Mouse (Mus musculus): ENCODE data around the gene Dis3l2. TPM values are rescaled to one million over a fixed set of nuclear protein-coding genes. Genes with fewer than 3 reads are reported as not detected.

Gene Dis3l2
- total RNA-seq, 4 experiments from 2014 or later = 15.3 to 25.2 (median 19.6) TPM

GRCm38 (mm10) chr1:87086196-87086595, 382.6 kb downstream of the Dis3l2 start:
- DNase-seq = no peak

- DNase-seq = no peak
Measured at GRCm38 (mm10) chr1:87086964-87087363, 383.4 kb downstream of the Dis3l2 start.

DNA sequence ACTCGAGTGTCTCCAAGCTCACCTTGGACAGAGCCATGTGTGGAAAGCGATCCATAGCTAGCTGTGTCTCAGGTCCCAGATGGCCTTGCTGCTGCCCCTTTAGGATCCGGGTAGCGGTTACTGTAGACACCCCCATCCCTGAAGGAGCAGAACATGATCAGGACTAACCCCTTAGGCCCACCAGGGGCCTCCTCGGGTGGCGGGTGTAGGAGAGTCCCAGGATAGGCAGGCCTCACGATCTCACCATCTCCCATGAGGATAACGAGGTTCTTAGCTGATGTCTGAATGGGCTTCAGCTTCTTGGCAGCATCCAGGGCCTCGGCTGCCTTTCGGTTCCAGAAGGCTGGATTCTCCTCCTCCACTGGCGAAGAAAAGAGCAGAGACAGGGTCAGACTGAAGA, 385.6 kb downstream of the Dis3l2 start:
- no peak for DNase-seq

DNA sequence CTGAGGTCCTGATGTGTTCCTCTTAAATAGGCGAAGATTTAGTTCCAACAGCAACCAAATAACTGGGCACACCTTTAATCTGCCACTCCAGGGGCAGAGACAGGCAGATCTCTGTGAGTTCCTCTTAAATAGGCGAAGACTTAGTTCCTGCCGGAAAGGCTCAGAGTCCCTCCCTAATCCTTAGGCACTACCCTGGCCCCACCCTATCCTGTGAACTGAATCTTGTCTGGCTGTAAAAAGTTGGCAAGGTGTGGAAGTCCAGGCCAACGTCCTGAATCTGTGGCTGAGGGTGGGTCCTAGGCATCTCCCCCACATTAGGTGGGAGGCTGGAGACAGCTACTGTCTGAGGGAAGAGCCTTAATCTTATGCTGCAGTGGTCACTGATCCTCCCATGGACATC, 386.2 kb downstream of the Dis3l2 start, which contains the start of gene Alppl2:
Gene Alppl2, minus strand, starts transcription at position 101 of the 400 bp plus-strand sequence.
- DNase-seq = no peak

GRCm38 (mm10) chr1:87095642-87096041, 392.0 kb downstream of the Dis3l2 start:
- no peak for DNase-seq

DNA sequence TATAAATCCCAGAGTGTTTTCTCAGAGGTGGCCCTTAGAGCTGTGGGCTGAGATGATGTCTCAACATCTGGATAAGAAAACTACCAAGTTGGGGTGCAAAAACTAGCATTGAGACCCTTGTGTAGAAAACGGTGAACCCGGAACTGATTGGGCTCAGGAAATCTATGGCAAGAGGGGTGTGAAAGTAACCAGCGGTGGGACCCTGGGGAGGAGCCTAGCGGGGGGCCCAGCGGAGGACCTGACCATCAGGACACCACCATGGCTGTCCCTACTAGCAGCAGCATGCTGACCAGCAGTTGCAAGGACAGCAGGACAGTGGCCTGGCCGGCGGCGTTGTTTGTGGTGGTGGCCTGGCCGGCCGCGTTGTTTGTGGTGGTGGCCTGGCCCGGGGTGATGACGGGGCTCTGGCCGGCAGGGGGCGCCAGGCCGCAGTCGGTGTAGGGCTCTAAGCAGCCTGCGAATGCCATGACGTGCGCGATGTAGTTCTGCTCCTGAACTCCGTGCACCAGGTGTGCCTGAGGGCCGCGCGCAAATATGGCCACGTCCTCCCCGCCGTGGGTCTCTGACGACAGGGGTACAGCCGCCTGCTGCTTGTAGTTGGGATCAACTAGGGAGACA, 394.9 kb downstream of the Dis3l2 start:
- DNase-seq = peak; percentile 22

Other genes starting within 250 kb of the Dis3l2 start
- gene Ptma, start 177.1 kb upstream of the Dis3l2 start, total RNA-seq (2022) = 100 to 1,000 TPM; 448 to 514 (median 510) TPM
- gene Pde6d, start 121.2 kb upstream of the Dis3l2 start, total RNA-seq (2022) = 10 to 100 TPM; 36.8 to 47.2 (median 42.3) TPM
- 10 to 100 TPM; 13.1 to 16.3 (median 14.6) TPM for gene Cops7b, start 120.9 kb upstream of the Dis3l2 start, total RNA-seq (2022)
- not detected for gene Nppc, start 33.2 kb upstream of the Dis3l2 start, total RNA-seq (2022)